Mouse (Mus musculus) left cerebral cortex, adult 9 months (tissue): Measurements from ENCODE around the gene Fars2.
A peak's percentile ranks its signal among the peaks of the same experiment; 100 is the strongest.
"Not testable (repeated sequence)": the region's sequence is repeated elsewhere in the genome, so short reads cannot be mapped to it uniquely, and the experiment has no call there.

ENCODE experiments used
- DNase-seq, 2 experiments: peaks; one replicate each; pipeline ENCODE4 v3.0.0; 2022; ENCODE audit warnings: low spot score in 2 of 2

Fars2 gene

DNA sequence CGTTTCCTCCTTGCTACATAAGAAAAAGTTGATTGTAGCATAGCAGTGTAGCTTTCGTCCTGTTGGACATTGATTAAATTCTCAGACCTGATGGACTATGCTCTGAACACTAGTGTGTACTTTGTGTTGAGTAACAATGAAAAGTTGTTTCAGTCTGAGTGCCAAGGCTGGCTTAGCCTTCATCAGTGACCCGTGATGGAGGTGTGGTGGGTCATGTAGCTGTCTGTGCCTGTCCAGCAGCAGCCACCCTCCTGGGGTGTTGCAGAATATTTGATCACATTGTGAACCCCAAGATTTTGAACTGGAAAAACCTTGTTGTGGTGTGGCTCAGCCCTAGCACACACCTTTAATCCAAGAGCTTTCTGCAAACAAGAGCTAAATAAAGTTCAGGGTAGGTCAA is 343.3 kb downstream of the Fars2 start:
- no peak for DNase-seq

DNA sequence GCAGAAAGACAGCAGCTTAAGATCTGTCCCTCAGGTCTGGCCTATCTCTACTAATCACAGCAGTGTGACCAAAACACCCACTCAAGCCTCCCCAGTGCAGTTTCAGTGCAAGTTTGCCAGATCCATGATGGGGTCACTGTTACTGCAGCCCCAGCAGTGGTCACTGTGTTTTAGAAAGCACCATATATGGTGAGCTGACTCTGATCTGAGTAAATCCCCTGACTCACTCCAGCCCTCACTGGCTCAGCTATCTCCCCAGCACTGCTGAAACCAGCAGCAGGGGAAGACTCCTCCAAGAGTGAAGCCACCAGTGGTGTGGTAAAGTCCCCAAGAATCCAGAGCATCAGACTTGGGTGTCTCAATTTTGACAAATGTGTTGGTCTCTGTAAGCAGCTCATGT is 346.5 kb downstream of the Fars2 start:
- DNase-seq = no peak

DNA sequence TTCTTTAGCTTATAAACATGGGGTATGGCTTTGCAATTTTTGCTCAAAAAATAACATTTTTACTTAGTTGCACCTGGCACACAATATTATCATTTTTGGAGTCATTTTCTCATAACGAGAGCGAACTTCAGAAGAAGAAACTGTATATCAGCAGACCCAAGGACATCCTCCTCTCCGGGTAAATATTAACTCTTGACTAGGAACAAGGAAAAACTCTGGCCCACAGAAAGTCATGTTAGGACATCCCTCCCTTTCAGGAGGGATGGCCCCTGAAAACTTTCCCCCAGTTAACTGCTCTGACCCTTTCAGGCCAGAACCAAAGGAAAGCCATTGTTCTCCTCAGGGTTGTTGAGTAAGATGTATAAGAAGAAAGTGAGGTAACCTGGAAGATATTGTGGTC is 348.9 kb downstream of the Fars2 start:
- not testable (repeated sequence) for DNase-seq

DNA sequence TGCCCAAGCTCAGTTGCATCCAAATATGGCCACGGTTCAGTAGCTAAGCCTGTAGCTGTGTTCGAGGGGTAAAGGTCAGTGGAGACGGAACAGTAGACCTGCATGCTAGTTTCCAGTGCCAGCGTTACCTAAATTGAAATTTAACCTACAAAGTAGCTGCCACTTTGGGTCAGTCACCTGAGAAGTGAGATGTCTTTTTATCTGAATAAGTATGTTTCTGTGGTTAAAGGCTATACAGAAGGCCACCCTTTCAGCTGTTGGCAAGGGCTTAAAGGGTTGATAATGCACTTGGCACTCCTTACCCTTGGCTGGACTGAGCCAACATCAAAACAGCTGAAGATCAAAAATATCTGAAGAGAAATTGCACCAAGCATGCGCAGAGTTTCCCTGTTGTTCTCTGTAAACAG is 349.3 kb downstream of the Fars2 start:
- DNase-seq = no peak

DNA sequence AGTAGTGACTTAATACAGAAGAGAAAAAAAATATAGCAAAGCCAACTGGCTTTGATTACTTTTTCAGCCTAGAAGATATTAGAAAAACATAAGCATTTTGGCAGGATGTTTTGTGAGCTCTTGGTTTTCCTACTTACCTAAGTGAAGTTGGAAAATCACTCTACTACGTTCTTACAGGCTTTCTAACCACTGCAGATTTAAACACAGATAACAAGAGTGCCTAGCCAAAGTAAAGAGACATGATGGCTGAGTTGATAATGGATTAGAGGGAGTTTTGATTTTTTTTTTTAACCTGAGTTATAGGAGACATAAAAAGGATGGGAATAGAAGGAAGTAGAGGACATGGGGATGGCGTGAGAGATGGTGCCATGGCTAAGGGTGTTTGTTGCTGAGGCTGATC is 350.6 kb downstream of the Fars2 start:
- DNase-seq = no peak

DNA sequence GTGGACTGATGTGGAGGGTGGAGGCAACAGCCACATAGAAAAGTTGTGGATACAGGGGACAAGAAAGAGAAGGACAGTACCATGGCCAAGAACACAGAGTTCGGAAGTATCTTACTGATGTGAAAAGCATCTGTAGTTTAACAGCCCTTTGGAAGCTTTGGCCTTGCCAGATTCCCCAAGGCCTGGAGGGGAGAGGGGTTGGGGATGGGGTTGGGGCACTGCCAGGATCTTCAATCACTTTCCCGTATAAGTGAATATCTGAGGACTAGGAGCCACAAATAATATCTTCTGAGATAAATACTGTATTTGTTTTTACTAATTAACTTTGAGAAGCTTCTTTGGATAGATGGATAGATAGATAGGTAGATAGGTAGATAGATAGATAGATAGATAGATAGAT is 351.8 kb downstream of the Fars2 start:
- DNase-seq = no peak

DNA sequence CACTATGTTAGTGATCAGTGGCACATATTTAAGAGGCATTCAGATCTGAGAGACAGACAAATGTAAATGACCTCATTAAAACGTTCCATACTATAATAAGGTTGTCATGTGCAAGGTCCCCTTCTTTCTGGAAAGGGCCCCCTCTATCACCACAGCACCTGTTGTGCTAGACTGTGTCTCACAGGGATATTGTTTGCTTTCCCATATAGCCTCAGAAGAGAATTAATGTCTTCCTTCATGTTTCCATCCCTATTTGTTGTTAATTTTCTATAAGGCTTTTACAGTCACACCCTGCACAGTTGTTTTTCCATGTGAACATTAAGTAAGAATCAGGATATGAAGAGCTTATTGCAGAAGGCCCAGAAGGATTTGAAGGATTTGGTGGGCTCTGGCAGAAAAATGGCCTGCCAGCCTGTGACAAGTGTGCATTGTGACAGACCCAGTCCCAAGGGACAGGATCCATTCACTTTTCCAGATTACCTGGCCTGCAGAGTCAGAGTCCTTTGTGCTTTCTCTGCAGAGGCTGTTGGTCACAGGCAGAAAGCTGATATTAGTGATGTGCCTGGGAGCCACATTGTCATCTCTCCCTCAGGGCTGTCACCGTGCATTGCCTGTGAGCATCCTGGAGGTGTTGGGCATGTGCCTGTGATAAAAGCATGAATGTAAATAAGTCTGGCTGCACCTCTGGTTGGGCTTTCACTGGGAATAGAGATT is 352.4 kb downstream of the Fars2 start:
- no peak for DNase-seq

DNA sequence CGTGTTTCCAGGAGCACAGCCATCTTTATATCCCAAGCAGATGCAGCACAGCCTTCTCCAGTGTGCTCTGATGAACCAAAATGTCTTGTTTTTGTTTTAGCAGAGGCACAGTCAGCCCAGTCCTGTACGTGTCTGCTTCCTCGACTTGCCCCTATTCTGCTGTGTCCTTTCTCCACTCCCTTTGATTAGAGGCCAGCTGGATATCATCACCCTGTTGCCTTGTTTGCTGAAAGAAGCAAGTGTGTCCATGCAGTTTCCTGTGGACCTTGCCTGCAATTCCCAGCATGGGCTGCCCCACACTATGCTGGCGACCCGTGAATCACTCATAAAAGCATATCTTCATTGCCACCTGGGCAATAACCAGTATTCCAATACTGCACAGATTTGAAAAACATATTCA is 360.4 kb downstream of the Fars2 start:
- DNase-seq = no peak

DNA sequence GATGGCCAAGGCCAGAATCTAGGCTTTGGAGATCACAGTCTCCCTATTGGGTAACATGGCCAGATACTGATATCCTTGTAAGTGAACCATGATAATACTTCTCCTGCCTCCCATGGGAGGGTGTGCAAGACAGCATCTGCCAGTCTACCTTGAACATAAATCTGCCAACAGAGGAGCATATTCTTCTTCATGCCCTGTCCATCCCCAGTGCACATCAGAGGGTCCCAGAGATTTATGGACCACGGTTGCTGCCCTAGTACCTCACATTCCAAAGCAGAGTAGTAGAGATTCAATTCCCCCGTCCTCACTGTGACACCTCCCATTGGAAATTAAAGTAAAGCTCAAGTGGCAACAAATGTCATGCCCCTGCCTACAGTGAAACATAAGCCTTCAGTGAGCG is 361.0 kb downstream of the Fars2 start:
- no peak for DNase-seq

DNA sequence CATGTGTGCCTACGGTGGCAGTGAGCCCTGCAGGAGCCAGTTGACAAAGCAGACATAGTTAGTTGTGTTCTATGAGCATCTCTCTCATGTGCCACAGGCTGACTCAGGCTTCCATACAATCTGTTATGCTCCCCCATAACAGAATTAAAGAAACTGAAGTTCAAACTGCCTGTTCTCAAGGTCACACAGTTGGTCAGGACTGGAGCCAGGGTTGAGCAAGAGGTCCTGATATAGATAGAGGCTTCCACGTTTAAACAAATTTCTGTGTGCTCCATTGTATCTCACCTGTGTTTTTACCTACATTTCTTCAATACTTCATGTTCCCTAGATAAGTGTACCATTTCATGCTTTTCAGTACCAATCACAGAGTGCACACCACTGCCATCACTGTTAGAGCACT is 362.9 kb downstream of the Fars2 start:
- no peak for DNase-seq

DNA sequence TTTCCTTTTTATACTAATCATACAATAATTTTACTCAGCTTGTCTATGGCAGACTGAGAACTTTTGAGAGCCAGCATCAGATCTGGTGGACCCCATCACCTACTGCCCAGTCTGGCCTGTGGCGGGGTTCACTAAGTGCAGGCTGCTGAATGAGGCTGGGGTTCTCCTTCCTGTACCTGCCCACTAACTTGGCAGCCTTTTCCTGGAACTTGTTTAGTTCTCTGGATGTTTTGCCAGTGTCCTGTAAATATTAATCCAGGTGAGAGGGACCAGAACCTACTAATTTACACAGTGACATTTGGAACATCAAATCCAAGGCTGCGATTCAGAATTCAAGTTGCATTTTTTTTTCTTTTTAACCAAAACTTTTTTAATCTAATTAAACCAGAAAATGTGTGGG is 367.2 kb downstream of the Fars2 start:
- no peak for DNase-seq

DNA sequence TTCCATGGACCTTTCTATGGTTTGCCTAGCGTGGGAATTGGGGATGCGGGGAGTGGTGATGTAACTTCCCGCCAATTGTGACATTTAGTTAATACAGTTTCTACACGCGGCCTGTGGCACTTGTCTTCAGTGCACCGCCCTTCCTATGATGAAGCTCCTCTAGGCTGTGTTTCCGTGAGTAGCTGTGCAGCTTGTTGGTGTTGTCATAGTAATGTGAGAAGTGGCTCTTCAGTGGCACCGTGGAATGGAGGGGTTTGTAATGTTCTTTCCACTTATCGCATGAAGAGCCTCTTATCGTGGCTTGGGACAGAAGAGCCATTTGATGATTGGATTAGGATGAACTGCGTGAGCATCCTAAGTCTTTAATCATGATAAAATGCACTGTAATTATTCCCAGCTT is 369.5 kb downstream of the Fars2 start:
- DNase-seq = no peak

DNA sequence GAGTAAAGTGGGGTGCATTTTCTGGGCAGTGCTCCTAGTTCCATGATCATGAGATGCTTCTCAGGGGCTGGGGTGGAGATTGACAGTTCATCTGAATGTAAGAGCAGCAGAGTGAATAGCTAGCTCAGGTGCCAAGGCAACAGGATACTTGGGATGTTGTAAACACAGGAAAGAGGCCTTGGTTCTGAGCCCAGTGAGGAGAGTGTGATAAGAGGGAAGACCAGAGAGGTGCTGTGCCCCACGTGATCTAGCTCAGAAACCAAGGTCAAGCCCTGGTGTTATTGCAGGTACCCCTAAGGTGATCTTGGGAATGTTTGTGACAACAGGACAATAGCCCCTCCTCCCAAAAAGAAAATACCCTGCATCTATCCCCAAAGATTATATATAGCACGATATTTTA is 372.2 kb downstream of the Fars2 start:
- no peak for DNase-seq

DNA sequence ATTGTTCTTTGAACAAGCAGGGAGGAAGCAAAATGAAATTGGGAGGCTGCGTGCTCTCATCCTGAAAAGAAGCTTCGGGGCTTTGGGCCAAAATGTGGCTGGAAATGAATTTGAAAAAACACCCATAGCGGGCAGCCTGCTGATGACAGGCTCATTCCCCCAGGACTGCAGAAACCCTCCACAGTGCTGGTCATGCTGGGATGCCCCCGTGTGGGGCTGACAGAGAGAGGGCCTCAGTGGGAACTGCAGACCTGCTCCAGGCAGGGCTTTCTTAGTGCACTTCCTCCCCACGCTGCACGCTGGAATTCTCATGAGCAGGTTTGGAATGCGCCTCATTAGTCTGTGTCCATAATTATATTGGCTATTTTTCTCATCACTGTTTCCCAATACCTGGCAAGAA is 373.4 kb downstream of the Fars2 start:
- no peak for DNase-seq

DNA sequence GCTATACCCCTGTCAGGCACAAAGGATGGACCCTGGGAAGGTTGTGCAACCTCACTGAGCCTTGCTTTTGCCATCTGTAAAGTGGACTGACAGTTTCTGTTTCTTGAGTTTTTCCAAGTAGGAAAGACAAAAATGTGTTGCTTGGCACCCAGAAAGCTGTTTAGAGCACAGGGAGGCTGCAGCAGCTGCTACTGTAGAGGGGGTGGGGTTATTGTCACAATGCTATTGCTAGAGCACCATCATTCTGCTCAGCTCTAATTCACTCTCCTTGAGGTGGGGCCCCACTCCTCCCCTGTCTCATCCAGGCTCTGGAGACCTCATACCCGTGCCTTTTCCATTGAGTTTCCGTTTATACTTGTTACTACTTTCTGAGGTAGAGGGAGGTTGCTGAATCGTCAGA is 375.2 kb downstream of the Fars2 start:
- peak in 1 of 2 experiments; percentile 34 for DNase-seq

DNA sequence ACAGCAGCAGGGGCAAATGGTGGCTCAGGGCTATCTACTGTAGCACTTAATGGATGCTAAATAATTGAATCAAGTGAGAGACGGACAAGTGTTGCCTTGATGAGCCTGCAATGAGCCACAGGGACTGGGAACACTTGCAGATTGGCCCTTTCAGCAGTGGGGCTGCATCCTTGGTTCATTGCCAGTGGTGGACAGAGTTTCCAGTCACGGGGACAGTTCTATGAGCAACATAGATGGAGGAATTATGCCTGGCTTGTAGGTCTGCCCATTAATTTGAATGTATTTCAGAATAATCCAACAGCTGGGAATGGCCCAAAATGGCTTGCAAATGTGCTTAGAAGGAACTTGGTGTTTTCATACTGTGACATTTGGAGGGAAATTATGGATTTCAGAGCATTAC is 376.1 kb downstream of the Fars2 start:
- peak in 1 of 2 experiments; percentile 34 for DNase-seq

DNA sequence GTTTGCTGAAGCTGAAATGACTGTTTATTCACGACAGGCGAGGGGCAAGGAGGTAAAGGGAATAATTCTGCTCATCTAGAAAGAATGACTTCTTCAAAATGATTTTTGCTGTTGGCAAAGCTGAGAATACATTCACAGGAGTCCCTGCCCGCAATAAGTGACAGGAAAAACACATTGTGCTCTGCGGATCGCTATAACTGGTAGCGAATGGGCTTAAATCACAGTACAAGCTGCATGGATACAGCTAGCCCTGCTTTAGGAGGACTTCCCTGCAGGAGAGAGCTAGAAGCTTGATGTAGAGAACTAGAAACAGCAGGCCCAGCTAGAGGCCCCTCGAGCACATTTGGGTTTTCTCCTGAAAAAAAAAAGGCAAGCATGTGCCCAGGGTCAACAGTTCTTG is 376.6 kb downstream of the Fars2 start:
- peak in 1 of 2 experiments; percentile 33 for DNase-seq

DNA sequence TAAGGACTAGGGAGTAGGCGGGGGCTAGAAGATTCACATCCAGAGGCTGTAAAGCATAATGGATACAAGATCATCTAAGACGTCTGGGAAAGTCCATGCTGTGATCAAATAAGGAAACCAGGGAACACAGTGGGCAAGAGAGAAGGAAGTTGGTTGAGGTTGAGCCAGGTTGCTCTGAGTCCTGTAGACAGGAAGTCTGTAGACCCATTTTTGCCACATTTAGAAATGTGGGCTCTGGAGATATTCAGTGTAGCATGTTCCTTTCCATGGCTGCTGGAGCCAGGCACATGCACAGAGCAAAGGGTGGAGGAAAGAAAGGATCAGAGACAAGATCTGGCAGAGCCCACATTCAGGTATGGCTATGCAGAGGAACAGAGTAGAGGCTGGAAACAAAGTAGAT is 378.8 kb downstream of the Fars2 start:
- no peak for DNase-seq

DNA sequence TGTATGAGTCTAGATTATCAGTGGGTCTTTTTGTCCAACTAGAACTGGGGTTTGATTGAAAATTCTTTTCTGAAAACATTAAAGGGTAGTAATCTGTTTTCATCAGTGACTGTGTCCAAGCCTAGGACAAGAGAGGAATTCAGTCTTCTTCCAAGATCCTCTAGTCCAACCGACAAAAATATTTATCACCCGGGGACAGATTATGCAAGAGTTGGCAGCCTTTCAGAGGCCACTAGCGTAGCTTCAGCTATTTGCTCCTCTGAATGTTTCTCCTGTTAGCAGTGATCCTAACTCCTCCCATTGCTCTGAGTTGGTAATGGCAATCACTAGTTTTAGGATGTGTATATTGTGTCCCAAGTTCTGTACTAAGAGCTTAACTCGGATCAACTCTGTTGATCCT is 380.1 kb downstream of the Fars2 start:
- no peak for DNase-seq

DNA sequence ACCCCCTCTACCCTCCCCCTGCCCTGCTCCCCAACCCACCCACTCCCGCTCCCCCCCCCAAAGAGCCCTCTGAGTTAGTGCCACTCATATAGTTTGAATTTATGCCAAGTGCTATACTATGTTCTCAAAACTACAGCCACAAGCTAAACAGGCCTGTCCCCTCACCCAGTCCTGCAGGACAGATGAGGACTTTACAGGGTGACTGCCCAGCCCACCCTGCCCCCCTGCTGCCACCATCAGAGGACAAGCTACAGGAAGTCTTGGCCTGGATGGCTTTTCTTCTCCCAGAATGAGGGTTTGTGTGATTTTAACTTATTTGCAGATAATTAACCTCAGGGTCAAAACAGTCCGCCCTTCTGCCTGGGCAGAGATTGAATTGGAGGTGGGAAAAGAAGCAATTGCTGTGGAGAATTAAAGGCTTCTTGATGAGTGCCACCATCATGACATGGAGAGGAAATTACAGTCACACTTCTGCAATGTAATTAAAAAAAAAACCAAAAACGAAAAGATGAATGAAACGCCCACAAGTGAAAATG is 383.2 kb downstream of the Fars2 start:
- DNase-seq = no peak

DNA sequence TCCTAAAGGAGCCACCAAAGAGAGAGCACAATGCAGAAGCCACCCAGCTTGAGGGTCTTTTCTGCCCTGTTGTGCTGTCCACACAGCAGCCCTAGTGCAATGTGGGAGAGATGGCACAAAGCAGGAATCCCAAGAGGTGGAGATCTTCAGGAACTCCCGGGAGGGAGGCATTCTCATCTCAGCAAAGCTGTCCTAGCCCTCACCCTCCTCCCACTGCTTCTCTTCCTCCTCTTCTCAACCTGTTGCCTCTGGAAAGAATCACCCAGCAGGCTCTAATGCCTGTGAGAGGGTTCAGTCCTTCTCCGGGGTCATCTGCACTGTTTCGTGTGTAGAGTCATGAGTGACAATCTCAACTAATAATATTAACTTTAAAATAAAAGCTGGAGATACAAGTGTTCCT is 386.3 kb downstream of the Fars2 start:
- peak in 1 of 2 experiments; percentile 49 for DNase-seq

DNA sequence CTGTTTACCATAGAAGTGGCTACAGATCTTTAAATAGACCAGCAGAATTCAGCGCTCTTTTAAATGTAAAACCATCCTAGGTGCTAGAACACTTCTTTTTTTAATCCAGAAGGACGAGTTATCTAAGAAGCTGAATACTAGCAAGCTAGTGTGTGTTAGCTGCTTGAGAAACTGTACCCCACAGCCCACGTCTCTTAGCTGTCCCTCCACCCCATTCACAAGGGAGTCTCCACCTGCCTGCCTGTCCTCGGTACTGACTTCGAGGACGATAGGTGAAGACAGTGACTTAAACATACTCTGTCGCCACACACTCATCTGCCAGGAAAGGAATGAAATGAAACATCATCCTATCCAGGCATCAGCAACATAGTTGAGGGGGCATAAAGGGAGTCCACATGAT is 386.8 kb downstream of the Fars2 start:
- DNase-seq = peak in 1 of 2 experiments; percentile 43

DNA sequence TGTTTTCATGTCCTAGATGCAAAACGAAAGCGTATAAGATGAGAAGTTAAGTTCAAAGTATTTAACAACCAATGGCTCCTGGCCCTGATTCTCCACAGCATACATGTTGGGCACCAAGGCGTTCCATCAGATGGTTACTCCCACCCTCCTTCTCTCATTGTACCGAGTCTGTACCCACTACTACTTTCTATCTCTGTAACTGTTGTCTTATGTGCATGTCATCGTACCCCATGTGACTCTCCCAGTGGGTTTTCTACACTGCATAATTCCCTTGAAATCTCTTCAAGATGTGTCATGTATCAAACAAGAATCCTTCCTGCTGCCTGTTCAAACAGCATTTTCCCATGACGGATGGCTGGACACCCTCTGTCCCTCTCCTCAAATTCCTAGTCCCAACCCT is 388.5 kb downstream of the Fars2 start:
- peak in 1 of 2 experiments; percentile 33 for DNase-seq

DNA sequence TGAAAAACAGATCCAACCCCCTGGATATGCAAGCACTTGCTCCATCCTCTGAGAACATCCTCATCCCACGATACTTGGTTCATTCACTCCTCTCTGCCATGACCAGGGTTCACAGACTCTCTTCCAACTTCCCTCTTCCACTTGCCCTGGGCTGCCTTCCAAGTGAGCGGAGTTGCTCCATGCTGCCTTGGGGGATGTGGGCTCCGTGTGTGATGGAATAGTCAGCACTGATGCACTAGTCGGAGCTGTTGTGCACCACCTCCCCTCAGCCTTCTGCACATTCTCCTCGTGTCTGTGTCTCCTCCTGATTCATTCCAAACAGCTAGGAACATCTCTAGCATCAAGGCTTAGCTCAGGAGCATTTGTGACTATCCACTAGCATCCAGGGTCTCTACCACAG is 389.1 kb downstream of the Fars2 start:
- DNase-seq = peak in 1 of 2 experiments; percentile 67
